Mouse (Mus musculus) spleen, adult 2 months (tissue): ENCODE measurements around the gene Spata21.

Experiments used
- CTCF ChIP-seq: fragments of 200-500 bp; IDR thresholded peaks from 2 replicates; pipeline ENCODE4 v1.5.1; 2011; ENCODE audit warnings: mild to moderate bottlenecking, inconsistent platforms; ENCODE audit not compliant: insufficient read depth, insufficient read length, insufficient replicate concordance; ENCODE audit errors: extremely low read depth
- POLR2A ChIP-seq: fragments of 200-500 bp; IDR thresholded peaks from 2 replicates; pipeline ENCODE4 v1.6.1; 2011; ENCODE audit warnings: low read depth, low read length, inconsistent platforms

DNA sequence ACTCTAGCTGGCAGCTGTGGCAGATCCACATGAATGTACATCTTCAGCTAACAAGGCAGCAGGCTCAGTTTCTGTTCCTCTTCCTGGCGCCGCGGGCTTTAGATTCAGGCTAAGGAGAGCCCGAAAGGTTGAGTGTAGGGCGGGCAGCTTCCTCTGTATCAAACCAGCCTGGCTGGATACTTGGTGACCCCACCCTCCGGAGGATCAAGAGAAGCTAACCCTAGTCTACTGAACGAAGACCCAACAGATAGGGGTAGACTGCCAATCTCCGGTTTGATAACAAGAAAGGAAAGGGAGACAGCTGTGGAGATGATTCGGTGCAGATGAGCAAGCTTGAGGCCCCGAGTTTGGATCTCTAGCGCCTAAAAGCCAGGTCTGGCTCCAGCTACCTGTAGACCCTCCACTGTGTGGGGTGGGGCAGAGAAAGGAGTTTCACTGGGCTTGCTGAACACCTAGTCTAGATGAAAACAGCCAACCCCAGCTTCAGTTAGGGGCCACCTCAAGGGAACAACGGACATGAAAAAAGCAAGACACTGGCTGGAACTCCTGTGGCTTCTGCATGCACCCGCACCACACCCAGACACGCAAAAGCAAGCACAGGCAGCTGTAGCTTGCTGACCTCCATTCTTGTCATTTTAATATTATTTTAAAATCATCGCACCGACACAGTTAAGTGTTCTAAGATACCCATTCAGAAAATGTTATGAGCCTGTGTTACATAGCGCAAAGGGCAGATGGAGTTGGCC lies 11.2 kb upstream of the Spata21 start:
- TF ChIP-seq CTCF (no peak), POLR2A (no peak)
